Mouse (Mus musculus) heart, postnatal 0 days (tissue): Measurements from ENCODE around the gene Slc37a2.

ENCODE experiments used
- CTCF ChIP-seq: IDR thresholded peaks from 2 replicates; pipeline ENCODE4 v1.5.1; 2016; ENCODE audit warnings: antibody characterized with exemption, control low read depth, low read depth
- EP300 ChIP-seq: IDR thresholded peaks from 2 replicates; pipeline ENCODE4 v1.6.1; 2016; ENCODE audit warnings: antibody characterized with exemption, low read depth

DNA sequence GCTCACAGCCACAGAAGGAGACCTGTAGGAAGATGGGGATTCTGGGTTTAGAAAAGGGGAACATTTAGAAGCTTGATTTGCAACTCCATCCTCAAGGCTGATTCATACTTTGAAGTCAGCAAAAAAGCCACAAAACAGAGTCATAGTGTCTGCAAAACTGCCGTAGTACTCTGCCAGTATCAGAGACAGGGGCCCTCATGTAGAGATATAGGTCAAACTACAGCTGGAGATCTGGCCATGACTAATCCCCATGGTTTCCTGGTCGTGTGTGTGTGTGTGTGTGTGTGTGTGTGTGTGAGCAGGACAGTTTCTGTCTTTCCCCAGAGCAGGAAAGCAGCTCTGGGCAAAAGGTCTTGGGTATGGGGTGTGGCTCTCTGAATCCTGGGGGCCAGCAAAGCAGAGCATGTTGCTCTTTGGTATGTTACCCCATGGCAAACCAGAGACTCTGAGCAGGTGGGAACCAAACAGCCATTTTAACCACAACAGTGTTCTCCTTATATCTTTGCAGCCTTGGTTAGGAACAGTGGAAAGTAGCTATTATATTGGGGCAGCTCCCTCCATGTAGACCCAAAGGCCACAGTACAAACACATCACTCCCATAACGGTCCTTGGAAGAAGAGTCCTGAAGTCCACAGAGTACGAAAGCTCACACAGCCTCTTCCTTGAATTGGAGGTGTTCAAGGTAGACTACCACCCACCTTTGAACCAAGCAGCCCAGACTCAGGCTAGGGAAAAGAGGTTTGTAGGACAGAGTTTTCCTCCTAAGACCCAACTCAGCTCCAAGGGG, 19.4 kb downstream of the Slc37a2 start:
- TF ChIP-seq CTCF (no peak), EP300 (no peak)
